Mouse (Mus musculus) cortical plate, adult 2 months (tissue): ENCODE measurements at regions not wholly inside any gene's neighbourhood (a gene's known extent, or its start where the extent isn't known, plus 50 kb on each side); places are given as distances from the start of the nearest gene placed in this dataset.

ENCODE experiments used
- CTCF ChIP-seq: fragments of 200-500 bp; IDR thresholded peaks from 2 replicates; pipeline ENCODE4 v1.5.1; 2011; ENCODE audit warnings: mild to moderate bottlenecking, control low read depth, low read length; ENCODE audit not compliant: insufficient read depth; ENCODE audit errors: extremely low read depth
- POLR2A ChIP-seq: fragments of 200-500 bp; IDR thresholded peaks from 2 replicates; pipeline ENCODE4 v1.6.1; 2011; ENCODE audit warnings: mild to moderate bottlenecking, low read length, control low read depth; ENCODE audit not compliant: insufficient read depth; ENCODE audit errors: extremely low read depth

DNA sequence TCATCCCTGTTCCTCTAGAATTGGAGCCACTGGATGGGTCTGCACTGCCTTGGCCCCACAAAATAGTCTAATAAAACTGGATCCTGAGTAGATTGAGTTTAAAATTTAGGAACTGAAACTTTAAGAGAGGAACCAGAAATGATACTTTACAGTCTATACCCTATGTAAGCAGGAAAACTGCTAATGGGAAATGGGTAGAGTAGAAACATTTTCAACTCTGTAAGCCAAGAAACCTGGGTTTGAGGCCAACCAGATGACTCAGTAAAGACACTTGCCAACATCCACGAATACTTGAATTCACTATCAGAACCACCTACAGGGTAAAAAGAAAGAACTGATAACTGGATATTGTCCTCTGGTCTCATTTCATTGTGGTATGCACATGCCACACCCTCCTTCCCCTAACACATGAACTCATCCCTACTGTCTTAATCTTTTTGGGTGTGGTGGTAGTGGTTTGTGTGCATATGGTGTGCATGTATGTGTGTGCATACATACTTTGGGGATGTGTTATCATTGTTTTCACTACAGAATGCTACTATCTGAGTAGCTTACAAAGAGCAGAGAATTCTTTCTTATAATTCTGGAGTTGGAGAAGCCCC lies 70.6 kb upstream of the Sp8 start:
- TF ChIP-seq CTCF (no peak), POLR2A (no peak)
